Mouse (Mus musculus): ENCODE measurements around the gene Ube2e1.
"Not testable (repeated sequence)": the region's sequence is repeated elsewhere in the genome, so short reads cannot be mapped to it uniquely, and the experiment has no call there.

Gene Ube2e1

DNA sequence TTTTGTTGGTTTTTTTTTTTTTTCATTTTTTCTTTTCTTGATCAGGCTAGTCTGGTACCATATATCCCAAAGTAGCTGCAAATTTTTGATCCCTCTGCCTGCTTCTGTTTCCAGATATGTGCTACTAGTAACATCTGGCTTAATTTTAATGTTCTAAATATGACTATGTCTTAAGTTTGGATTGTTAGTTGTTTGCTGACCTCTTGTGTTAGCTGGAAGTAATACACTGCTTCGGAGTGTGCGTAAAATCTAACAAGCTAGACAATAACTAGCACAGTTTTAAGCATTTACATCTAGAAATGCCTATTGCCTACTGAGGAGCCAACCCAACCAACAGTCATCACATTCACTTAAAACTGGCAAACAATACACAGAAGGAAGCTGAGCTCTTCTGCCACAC is 47.1 kb downstream of the Ube2e1 start:
- CTCF ChIA-PET: interaction anchor here (0.6 to 1.3 kb wide), 14 partner anchors 9 to 271 kb away, joined by 3 to 8 read pairs (median 4); partner anchors contain the start of genes Nkiras1 (in 1 of the 4) and Rpl15 (in 1 of the 4)
- POLR2A ChIA-PET: interaction anchor here in 3 of 4 experiments (0.6 to 13.2 kb wide), 7 partner anchors 9 to 800 kb away, joined by 4 to 169 read pairs (median 5); partner anchors contain the start of genes Nkiras1 (in 3 of the 3) and Rpl15 (in 3 of the 3)

DNA sequence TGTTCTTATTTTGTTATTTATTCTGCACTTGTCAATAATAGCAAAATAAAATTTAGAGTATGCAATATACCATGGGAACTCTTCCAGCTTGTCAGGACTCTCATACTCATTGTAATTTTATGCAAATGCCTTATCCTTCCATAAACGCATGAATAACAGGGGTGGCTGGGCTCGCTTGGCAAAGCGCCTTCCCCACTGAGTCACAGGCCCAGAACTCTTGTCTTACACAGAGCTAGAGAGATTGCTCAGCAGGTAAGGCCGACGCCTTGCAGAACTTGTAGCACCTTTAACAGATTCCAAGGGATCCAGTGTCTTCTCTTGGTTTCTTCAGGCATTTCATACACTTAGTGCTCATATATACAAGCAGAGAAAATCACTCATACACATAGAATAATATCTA is 51.3 kb downstream of the Ube2e1 start:
- CTCF ChIA-PET: no interaction called here
- POLR2A ChIA-PET: interaction anchor here in 3 of 4 experiments (1.3 to 13.2 kb wide), 3 partner anchors 9 to 11 kb away, joined by 3 to 169 read pairs (median 63); partner anchors contain the start of genes Nkiras1 (in 3 of the 3) and Rpl15 (in 3 of the 3)

DNA sequence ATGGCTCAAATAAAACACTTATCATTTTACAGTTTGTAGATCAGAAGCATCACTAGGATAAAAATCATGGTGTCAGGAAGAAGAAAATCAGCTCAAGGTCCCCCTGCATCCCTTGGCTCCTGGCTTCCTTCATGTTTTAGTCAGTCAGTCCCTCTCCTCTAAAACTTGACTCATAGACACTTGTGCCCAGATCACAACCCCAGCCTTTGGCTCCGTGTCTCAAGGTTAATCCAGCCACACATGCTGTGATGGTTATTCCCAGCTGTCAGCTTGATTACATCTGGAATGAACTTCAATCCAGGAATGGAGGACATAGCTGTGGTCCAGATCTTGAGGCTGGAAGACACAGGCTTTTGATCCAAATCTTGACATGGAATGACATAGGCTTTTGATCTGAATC is 57.1 kb downstream of the Ube2e1 start:
- ChIA-PET CTCF (interaction anchor here in 1 of 4 experiments (1.8 kb wide), 1 partner anchor 10 kb away, joined by 6 read pairs; no protein-coding TSS in a partner anchor), POLR2A (interaction anchor here in 2 of 4 experiments (1.8 to 13.7 kb wide), 2 partner anchors 7 to 36 kb away, joined by 6 to 169 read pairs; partner anchors contain the start of gene Nr1d2 (in 1 of the 2))

- ChIA-PET CTCF (interaction anchor here in 1 of 4 experiments (1.0 to 1.3 kb wide), 2 partner anchors 13 to 61 kb away, joined by 4 read pairs; no protein-coding TSS in a partner anchor), POLR2A (interaction anchor here in 3 of 4 experiments (0.6 to 13.7 kb wide), 22 partner anchors 8 to 622 kb away, joined by 3 to 371 read pairs (median 17); partner anchors contain the start of genes Nr1d2 (in 2 of the 3) and Ube2e2 (in 1 of the 3))
Observed at GRCm38 (mm10) chr14:18271666-18272065, 60.0 kb downstream of the Ube2e1 start.

DNA sequence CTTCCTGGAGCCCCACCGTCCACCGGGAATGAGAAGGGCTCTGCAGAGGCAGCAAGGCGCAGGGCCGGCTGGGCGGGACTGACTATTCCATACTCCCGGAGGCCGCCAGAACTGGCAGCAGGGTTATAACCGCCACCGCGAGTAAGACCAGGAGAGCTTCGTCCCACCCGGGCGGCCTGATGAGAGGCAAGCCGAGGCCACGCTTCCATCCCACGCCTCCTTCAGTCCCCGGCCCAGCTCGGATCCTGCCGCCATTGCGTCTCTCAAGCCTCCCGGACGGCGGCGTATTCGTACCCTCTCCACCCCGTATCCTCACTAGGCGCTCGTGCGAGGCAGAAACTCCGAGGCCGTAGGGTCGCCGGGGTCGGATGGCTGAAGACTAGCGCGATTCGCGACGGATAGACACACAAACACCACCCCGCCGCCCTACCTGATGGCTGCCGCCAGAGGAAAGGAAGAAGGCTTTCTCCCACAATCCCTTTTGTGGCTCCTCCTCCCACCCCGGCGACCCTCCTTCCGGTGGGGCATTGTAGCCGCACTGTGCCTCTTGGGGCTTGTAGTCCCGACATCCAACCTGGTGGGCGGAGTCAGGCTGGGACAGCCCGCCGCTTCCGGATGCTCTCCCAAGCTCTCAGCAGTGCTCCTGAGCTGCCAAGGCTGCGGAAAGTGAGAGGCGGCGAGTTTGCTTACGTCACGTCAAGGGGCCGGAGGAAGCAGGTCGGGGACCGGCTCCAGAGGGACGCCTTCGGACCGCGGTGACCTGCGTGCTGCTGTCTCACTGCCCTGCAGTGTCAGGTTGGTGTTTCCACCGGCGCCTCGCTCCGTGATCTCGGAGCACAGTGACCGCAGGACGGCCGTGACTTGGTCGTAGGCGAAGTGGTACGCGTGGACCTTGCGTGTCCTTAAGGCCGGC is 60.9 kb downstream of the Ube2e1 start, which contains the start of the genes Nkiras1 and Rpl15:
Gene Nkiras1 (plus strand): TSS at position 608 of the 913 bp plus-strand sequence.
Gene Rpl15 (minus strand): TSS at position 863 of the 913 bp plus-strand sequence.
- CTCF ChIA-PET: interaction anchor here in 2 of 4 experiments (0.6 to 1.3 kb wide), 3 partner anchors 8 to 60 kb away, joined by 3 to 4 read pairs (median 4); no protein-coding TSS in a partner anchor
- POLR2A ChIA-PET: interaction anchor here (0.6 to 13.7 kb wide), 69 partner anchors 7 to 623 kb away, joined by 3 to 371 read pairs (median 5); partner anchors contain the start of genes Nr1d2 (in 3 of the 4) and Ube2e2 (in 1 of the 4)

- CTCF ChIA-PET: not testable (repeated sequence)
- POLR2A ChIA-PET: interaction anchor here (0.5 to 13.7 kb wide), 60 partner anchors 8 to 1567 kb away, joined by 3 to 371 read pairs (median 6); partner anchors contain the start of gene Nr1d2 (in 3 of the 4)
Observed at GRCm38 (mm10) chr14:18269947-18270528, 61.6 kb downstream of the Ube2e1 start.

GRCm38 (mm10) chr14:18263427-18263826 is 68.2 kb downstream of the Ube2e1 start:
- CTCF ChIA-PET: interaction anchor here in 1 of 4 experiments (0.6 kb wide), 1 partner anchor 24 kb away, joined by 9 read pairs; no protein-coding TSS in a partner anchor
- POLR2A ChIA-PET: interaction anchor here in 2 of 4 experiments (1.4 to 13.7 kb wide), 4 partner anchors 11 to 27 kb away, joined by 3 to 371 read pairs (median 87); partner anchors contain the start of gene Nr1d2 (in 1 of the 2)

GRCm38 (mm10) chr14:18261203-18261602 is 70.5 kb downstream of the Ube2e1 start:
- ChIA-PET CTCF (interaction anchor here in 2 of 4 experiments (0.5 to 0.8 kb wide), 4 partner anchors 22 to 603 kb away, joined by 3 read pairs; partner anchors contain the start of gene Nr1d2 (in 1 of the 2)), POLR2A (interaction anchor here in 3 of 4 experiments (0.6 to 13.2 kb wide), 7 partner anchors 8 to 23 kb away, joined by 3 to 371 read pairs (median 8); partner anchors contain the start of genes Nkiras1 (in 2 of the 3), Nr1d2 (in 2 of the 3) and Rpl15 (in 2 of the 3))

DNA sequence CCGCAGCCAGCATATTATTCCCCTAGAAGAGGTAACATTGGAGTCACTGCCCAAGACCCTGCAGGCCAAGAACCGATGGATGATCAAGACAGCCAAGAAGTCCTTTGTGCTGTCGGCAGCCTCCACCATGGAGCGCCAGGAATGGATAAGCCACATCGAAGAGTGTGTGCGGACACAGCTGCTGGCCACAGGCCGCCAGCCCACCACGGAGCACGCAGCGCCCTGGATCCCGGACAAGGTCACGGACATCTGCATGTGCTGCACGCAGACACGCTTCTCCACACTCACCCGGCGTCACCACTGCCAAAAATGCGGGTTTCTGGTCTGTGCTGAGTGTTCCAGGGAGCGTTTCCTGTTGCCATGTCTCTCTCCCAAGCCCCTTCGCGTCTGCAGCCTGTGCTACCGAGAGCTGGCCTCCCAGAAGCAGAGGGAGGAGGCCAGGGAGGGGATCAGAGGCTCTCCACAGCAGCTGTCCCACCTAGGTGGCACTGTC is 89.0 kb downstream of the Ube2e1 start:
- ChIA-PET CTCF (no interaction called here), POLR2A (interaction anchor here in 2 of 4 experiments (1.0 to 17.7 kb wide), 3 partner anchors 10 to 26 kb away, joined by 3 to 371 read pairs (median 164); partner anchors contain the start of genes Nkiras1 (in 2 of the 2) and Rpl15 (in 2 of the 2))

DNA sequence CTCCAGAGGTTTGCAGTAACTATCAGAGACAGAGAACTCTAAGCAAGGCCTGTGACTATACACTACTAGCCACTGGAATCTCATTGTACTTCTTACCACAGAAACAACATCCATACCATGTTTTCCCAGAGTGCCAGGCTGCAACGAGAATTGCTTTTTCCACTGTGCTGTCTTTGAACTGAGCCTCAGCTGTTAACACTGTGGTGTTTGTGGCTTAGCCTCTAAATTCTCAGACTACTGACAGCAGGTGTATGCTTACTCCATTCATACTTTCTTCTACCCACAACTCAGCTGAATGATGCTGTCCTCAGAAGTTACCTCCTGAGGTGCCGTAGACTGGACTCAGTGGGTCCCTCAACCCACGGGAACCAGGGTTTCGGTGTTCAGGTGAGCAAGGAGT is 89.9 kb downstream of the Ube2e1 start:
- POLR2A ChIA-PET: interaction anchor here in 2 of 4 experiments (0.7 to 17.7 kb wide), 3 partner anchors 11 to 27 kb away, joined by 3 to 371 read pairs (median 164); partner anchors contain the start of genes Nkiras1 (in 2 of the 2) and Rpl15 (in 2 of the 2)

GRCm38 (mm10) chr14:18240132-18240531 is 91.5 kb downstream of the Ube2e1 start:
- CTCF ChIA-PET: no interaction called here
- POLR2A ChIA-PET: interaction anchor here in 3 of 4 experiments (0.9 to 17.7 kb wide), 9 partner anchors 9 to 36 kb away, joined by 3 to 371 read pairs (median 4); partner anchors contain the start of genes Nkiras1 (in 2 of the 3) and Rpl15 (in 2 of the 3)

More for the DNA sequence above, 89.9 kb downstream of the Ube2e1 start:
- CTCF ChIA-PET: no interaction called here

- POLR2A ChIA-PET: interaction anchor here (0.5 to 17.7 kb wide), 35 partner anchors 10 to 948 kb away, joined by 3 to 371 read pairs (median 4); partner anchors contain the start of genes Nkiras1 (in 4 of the 4) and Rpl15 (in 3 of the 4)
- CTCF ChIA-PET: interaction anchor here in 3 of 4 experiments (0.6 to 1.1 kb wide), 3 partner anchors 22 to 52 kb away, joined by 3 to 9 read pairs (median 4); no protein-coding TSS in a partner anchor
Observed at GRCm38 (mm10) chr14:18238750-18239731, 92.6 kb downstream of the Ube2e1 start, which contains the start of gene Nr1d2. TSS of gene Nr1d2 (minus strand) at chr14:18239127.

GRCm38 (mm10) chr14:18238131-18238749 is 93.4 kb downstream of the Ube2e1 start:
- ChIA-PET CTCF (interaction anchor here in 1 of 4 experiments (1.1 kb wide), 1 partner anchor 23 kb away, joined by 3 read pairs; no protein-coding TSS in a partner anchor), POLR2A (interaction anchor here in 3 of 4 experiments (0.5 to 17.7 kb wide), 25 partner anchors 10 to 655 kb away, joined by 3 to 371 read pairs (median 4); partner anchors contain the start of genes Nkiras1 (in 3 of the 3) and Rpl15 (in 3 of the 3))

DNA sequence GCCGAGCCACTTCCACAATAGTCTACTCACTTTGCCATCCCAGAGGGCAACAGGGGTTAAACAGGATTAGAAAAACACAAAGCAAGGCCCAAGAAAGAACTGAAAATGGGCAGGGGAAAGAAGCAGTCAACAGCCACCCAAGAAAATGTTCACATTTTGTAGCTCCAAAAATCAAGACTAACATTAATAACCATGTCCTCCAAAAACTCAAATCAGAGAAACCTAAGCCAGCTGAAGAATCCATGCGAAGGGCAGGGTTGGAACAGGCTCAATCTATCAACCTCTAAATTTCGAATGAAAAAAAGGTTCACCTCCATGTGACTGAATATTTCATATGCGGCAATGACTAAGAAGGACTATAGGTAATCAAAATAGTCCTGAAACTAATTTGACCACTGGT is 94.3 kb downstream of the Ube2e1 start:
- POLR2A ChIA-PET: interaction anchor here in 3 of 4 experiments (0.6 to 17.7 kb wide), 19 partner anchors 9 to 656 kb away, joined by 3 to 371 read pairs (median 4); partner anchors contain the start of genes Nkiras1 (in 3 of the 3) and Rpl15 (in 3 of the 3)
- CTCF ChIA-PET: no interaction called here

DNA sequence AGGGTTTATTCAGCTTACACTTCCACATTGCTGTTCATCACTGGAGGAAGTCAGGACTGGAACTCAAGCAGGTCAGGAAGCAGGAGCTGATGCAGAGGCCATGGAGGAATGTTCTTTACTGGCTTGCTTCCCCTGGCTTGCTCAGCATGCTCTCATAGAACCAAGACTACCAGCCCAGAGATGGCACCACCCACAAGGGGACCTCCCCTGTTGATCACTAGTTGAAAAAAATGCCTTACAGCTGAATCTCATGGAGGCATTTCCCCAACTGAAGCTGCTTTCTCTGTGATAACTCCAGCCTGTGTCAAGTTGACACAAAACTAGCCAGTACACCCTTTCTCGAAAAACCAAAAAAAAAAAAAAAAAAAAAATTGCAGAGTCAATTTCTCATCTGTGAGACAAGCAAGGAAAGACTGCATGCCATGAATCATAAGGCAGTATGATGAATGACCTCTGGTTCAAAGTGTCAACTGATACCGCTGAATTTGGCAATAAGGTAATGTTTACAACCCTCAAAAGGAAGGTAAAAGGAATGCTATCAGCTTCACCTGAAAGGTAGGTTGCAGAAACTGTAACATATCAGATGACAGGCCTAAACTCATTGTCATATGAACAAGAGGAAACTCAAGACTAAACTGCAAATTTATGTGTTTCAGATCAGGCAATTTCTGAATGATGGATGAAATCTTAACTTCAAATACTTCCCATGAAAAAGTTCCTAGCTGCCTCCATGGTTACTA is 95.0 kb downstream of the Ube2e1 start:
- POLR2A ChIA-PET: interaction anchor here in 3 of 4 experiments (0.6 to 17.7 kb wide), 13 partner anchors 8 to 333 kb away, joined by 3 to 371 read pairs (median 6); partner anchors contain the start of genes Nkiras1 (in 3 of the 3) and Rpl15 (in 3 of the 3)

More for the DNA sequence above, 95.0 kb downstream of the Ube2e1 start:
- CTCF ChIA-PET: not testable (repeated sequence)

All from embryonic stem cell, embryonic (primary cell).